29 mouse cellular contexts compared by ENCODE assay signal in genomic region chr4:110306972-110307371, GRCm38 (mm10). TPM values are rescaled to one million over a fixed set of nuclear protein-coding genes. Genes with fewer than 3 reads are reported as not detected.
"Had no signal": no experiment of that assay in that cellular context is flagged by ENCODE, and none has a peak within 500 bp of the region (broad histone marks: within the 10 kb centered on the region; RNA-seq: fewer than 3 reads in every experiment).

No protein-coding gene starts in this region.

- ATAC-seq: hindbrain, postnatal 0 days; intestine, embryonic 16.5 days; liver, embryonic 12.5 days had no signal

- H3K4me2 ChIP-seq: heart, embryonic 11.5 days; heart, embryonic 13.5 days; heart, embryonic 15.5 days; hindbrain, embryonic 13.5 days; kidney, embryonic 15.5 days; limb, embryonic 13.5 days; limb, embryonic 15.5 days; liver, embryonic 12.5 days had no signal

- H3K9ac ChIP-seq: heart, embryonic 13.5 days; heart, embryonic 15.5 days; hindbrain, embryonic 13.5 days; hindbrain, embryonic 15.5 days; kidney, embryonic 15.5 days; limb, embryonic 13.5 days; limb, embryonic 15.5 days; liver, embryonic 12.5 days; liver, embryonic 14.5 days had no signal

- H3K9me3 ChIP-seq: heart, embryonic 13.5 days; heart, embryonic 15.5 days; hindbrain, embryonic 13.5 days; hindbrain, embryonic 15.5 days; kidney, embryonic 15.5 days; limb, embryonic 13.5 days; limb, embryonic 15.5 days; liver, embryonic 12.5 days had no signal

- H3K4me1 ChIP-seq: hindbrain, embryonic 13.5 days; hindbrain, embryonic 15.5 days; kidney, embryonic 15.5 days; limb, embryonic 13.5 days; limb, embryonic 15.5 days; liver, embryonic 12.5 days had no signal

- H3K27ac ChIP-seq: heart, embryonic 13.5 days; heart, embryonic 15.5 days; hindbrain, embryonic 13.5 days; hindbrain, embryonic 15.5 days; hindbrain, postnatal 0 days; kidney, embryonic 15.5 days; kidney, postnatal 0 days; limb, embryonic 13.5 days; limb, embryonic 15.5 days; liver, embryonic 12.5 days; liver, embryonic 14.5 days had no signal

- H3K4me3 ChIP-seq: heart, embryonic 13.5 days; heart, embryonic 15.5 days; hindbrain, embryonic 13.5 days; hindbrain, embryonic 15.5 days; kidney, embryonic 15.5 days; limb, embryonic 13.5 days; limb, embryonic 15.5 days; liver, embryonic 12.5 days had no signal

- DNase-seq: gastrocnemius, postnatal 14 days; gastrocnemius, postnatal 36 days; heart, adult 18-20 months; heart, postnatal 14 days; heart, postnatal 36 days; kidney, adult 11 months; kidney, adult 2 months; kidney, adult 9 months; kidney, postnatal 14 days; kidney, postnatal 36 days; layer of hippocampus, postnatal 36 days; left cerebral cortex, postnatal 4 days had no signal

- H3K36me3 ChIP-seq: heart, embryonic 13.5 days; heart, embryonic 15.5 days; hindbrain, embryonic 13.5 days; hindbrain, embryonic 15.5 days; kidney, embryonic 15.5 days; limb, embryonic 13.5 days; limb, embryonic 15.5 days; liver, embryonic 12.5 days had no signal

- H3K27me3 ChIP-seq: heart, embryonic 13.5 days; heart, embryonic 15.5 days; hindbrain, embryonic 13.5 days; hindbrain, embryonic 15.5 days; kidney, embryonic 15.5 days; limb, embryonic 13.5 days; limb, embryonic 15.5 days; liver, embryonic 12.5 days had no signal

RNA-seq across cellular contexts. Expression of gene Elavl4, which starts 44.7 kb away (rescaled TPM):
- total RNA-seq: gastrocnemius, adult 18-20 months; gastrocnemius, adult 8-10 months; gastrocnemius, postnatal 14 days; gastrocnemius, postnatal 36 days; liver, adult 2 months had no signal
- polyA plus RNA-seq: gonadal fat pad, adult 2 months; liver, adult 2 months had no signal
